Mouse (Mus musculus) urinary bladder, postnatal 10 days (tissue): ENCODE results near the gene Lsm3.

ENCODE experiments used
- DNase-seq: peaks from one replicate; pipeline ENCODE4 v3.0.0; 2022; ENCODE audit warnings: low spot score

The Lsm3 gene

DNA sequence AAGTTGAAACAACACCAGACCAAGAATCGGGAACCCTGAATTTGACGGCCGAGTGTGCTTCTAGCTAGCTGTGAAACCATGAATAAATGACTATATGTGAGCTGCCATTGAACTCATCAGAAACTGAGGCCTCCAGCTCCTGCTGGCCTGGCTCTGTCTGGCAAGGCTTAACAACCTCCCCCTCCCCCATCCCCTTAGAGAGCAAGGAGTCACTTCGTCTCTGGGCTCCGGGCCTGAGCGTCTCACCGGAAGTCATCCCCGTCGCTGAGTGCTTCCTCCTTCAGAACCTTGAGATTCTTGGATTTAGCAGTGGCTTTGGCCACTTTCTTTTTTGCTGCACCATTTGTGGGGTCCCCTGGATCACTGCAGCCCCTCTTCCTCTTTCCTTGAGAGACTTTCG lies 5.5 kb upstream of the Lsm3 start:
- no peak for DNase-seq

DNA sequence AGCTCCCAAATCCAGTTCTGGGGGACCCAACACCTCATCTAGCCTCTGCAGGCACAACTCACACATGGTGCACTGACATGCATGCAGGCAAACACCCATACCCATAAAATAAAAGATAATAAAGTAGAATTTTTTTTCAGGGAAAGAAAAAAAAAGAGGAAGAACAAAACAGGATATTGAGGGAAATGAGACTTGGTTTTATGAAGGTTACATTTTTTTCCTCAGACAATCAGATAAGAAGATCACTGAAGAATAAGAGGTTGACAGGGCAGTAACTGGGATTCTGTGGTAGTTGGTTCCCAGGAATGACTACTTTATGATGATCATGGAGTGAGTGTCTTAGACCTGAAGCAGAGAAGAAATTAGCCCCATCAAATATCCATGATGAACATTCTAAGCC lies 1.6 kb upstream of the Lsm3 start:
- DNase-seq = no peak

DNA sequence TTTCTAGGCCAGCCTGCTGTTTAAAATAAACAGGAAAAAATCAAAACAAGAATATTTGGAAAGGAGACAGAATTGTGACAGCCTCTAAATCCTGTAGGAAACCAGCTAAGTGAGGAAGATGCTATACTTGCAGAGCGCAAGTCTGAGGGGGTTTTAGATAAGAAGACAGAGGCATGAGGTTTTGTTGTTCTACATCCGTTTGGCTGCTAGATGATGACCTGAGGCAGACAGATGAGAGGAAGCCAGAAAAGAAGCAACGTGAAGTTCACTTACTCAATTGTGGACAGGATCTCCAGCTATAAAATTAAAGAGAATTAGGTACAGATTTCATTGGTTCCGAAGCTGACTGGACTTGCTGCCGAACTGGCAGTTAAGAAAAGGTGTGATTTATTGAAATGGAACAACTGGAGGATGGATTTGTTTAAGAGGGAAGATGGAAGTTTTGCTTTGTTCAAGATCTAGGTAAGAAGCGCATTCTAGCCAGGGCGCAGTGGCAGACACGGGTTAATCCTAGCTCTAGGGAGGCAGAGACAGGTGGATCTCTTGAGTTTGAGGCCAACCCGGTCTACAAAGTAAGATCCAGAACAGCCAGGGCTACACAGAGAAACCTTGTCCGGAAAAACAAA lies 878 bp upstream of the Lsm3 start:
- no peak for DNase-seq

DNA sequence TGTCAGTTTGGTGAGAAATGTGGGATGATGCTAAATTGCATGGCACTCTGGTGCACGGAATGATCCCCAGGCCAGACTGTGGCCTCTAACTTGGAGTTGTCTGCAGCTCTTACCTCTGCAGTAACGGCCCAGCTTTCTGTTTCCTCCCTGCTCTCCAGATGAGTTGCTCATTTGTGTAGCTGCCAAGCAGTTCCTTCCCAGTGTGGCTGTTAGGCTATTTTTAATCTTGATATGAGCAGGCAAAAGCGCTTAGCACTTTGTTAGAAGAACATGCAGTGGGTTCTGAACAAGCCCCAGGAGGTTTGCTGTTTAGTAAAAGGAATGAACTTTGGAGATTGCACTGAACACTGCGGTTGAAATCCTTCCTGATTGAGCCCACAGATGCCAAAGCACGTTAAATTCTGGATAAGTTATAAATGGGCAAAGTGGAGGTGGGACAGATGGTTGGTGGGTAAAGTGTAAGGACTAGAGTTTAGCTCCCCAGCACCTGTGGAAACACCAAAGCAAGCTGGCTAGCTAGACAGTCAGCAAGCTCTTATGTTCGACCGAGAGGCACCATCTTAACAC lies 2.8 kb downstream of the Lsm3 start:
- DNase-seq = no peak

DNA sequence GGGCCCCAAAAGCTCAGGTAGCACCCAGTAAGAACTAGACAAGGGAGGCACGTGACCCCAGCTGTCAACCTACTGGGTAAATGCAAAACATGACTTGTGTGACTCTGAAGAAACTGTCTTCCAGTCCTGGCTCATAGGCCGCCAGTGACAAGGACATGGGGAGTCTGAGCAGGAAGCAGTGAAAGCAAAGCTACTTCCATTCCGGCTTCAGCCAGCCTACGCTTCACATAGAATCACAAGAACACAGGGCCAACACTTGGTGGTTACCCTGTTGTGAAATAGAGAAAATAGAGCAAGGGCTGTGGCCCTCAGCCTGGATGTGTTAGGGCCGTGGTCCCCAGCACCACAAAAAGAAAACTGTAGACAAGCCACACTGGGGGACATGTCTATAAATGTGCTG lies 7.1 kb downstream of the Lsm3 start:
- no peak for DNase-seq

DNA sequence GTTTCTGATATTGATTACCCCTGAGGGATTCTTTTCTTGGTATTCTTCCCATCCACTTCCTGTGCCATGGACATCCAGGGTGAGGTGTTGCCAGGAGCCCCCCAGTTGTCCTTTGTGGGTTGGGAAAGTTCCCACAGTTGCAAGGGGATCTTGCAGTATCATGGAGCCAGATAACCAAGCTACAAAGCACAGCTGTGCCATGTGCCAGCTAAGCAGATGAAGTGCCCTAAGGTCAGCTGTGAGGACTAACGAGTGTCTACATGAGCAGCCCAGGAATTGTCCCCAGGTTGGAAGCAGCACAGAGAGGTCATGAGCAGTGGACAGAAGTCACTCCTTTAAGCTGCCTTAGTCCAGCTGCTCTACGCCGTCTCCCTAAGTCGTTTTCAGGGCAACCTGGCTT lies 9.8 kb downstream of the Lsm3 start:
- DNase-seq = no peak

DNA sequence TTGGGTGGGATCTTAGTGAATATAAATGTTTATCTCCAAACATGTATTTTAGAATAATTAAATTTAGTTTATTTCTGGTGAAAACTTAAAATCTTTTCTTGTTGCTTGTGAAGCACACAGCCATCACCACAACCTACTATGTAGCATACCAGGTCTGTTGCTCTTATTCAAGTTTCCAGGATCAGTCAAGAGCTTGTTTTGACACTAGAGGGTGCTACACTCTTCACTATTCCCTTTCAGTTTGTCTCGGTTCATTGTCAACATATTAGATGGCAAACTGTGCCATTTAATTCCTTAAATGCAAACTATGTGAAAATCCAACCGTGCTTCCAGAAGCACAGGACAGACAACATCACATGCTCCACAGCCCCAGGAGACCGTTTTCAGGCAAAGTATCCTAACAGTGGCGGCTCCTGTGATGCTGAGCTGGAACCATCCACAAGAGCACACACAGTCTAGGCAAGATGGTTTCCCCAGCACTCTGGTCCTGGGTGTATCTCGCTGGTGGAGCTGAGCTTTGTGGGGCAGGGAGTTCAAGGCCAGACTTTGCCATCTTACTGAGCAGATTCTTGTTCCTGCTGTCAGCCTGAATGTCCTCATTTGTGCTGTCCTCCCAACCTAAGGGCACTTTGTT lies 11.6 kb downstream of the Lsm3 start:
- no peak for DNase-seq

DNA sequence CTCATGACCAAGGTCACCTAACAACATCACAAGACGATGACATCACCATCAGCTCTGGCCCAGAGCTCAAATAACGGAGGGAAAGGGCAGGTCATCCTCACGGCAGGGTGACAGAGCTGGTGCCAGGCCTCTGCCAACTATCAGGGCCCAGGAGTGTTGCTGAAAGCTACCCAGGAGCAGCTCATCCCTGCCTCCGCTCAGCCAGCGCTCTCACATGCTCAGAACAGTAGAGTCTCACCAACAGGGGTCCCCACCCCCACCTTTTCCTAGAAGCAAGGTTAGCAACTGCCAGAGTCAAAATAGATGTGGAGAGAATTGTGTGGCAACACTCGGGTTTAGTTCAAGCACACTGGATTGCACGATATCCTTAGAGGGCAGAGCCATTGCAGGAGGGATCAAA lies 12.5 kb downstream of the Lsm3 start:
- DNase-seq = no peak

DNA sequence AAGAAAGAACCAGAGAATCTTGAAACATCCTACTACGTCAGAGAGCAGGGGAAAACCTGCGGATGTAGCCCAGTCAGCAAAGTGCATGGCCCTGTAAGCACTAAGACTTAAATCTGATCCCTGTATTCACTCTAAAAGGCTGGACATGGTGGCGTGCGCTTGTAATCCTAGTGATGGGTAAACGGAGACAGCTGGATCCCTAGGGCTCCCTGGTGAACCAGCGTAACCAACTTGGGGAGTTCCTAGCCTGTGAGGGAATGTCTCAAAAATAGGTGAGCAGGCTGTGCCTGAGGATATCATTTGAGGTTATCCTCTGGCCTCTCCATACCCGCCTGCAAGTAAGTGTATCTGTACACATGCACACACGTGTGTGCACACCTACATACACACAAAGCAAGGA lies 14.9 kb downstream of the Lsm3 start:
- DNase-seq = no peak

DNA sequence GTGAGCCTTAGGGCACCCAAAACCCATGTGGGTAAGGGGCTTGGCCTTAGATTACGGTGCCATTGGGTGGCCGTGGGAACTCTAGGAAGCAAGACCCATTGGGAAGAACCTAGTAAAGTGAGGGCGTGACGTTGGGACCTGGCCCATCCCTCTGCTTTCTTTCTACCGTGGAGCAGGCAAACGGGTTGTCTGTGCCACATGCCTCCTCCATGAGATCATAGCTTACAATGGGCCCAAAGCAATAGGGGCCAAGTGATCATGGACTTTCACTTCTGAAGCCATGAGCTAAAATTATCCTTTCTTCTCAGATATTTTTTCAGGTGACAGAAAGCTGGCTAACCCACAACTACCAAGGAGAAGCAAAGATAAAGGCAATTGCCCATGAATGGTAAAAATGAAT lies 15.5 kb downstream of the Lsm3 start:
- no peak for DNase-seq

DNA sequence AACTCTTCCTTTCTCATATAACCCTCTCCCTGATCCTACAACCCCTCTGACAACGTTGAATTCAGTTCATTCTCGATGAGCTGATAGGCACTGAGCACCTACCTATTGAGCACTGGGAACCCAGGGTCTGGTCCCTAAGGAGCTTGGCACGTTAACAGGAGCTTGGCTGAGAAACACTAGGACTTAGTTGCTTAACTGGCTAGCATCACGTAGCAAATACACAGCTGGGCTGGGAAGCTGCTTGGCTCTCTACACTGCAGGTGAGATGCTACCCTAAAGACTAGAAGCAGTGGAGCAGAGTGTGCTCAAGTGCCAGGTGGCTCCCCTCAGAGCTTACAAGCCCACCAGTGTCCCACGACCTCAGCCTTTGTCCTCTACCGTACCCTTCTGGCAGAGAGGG lies 16.9 kb downstream of the Lsm3 start:
- DNase-seq = no peak

DNA sequence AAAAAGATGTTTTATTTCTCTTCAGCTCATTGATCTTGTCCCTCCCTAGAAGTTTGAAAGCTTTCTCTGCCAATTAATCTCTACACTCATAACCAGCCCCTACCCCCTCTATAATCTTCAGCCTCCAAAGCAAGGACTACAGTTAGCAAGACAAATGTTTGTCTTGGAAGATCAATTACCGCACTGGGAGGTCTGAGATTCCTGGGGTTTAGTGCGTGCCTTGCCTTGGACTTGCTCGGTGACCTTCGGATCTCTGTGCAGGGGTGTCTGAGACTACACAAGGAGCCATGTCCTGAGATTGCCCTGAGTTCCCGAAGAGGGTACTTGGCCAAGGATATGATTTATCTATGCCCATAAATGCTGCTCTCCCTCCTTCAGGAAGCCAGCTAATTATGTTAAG lies 17.6 kb downstream of the Lsm3 start:
- no peak for DNase-seq

DNA sequence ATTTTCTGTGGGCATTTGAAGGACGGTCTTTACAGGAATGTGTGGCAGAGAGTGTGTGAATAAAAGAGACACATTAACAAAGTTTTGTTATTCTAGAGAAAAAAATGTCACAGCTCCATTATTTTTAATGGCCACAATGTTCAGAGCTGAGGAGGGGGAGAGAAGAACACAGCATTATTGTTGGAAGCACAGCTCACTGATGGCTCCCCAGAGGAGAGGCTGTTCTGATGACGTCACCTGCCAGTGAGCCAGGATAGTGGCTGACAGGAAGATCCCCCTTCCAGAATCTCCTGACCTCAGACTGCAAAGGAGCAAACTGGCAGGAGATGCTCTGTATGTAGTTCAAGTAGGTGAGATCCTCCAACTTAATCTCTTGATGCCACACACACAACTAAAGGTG lies 18.0 kb downstream of the Lsm3 start:
- DNase-seq = no peak

DNA sequence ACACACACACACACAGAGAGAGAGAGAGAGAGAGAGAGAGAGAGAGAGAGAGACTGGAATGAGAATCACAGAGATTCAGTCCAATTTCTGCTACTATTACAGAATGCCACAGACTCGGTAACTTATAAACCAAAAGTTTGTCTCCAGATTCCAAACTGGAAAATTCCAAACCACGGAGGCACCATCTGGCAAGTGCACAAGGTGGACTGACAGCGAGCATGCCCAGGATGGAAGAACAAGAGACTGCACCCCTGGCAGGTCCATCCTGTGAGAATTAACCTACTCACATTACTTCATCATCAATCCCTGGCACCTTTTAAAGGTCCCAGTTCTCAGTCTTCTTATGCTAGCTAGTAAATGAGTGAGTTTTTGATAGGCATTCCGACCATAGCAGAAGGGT lies 18.5 kb downstream of the Lsm3 start:
- DNase-seq = no peak

DNA sequence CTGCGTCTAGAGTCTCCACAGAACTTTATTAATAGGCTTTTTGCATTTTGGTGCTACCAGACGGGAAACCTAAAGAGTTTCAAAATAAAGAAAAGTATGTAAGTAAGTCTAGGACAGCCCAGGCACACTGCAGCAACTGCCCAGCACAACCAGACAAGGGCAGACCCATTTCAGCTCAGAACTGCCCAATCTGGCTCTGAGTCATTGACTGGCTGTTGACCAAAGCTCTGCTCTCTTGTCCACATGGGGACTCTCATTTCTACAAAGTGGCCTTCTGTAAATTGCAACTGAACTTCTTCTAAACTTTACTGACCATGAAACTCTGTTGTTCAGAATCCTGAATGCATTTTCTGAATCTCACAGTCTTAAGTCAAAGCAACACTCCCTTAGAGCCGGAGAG lies 19.5 kb downstream of the Lsm3 start:
- DNase-seq = no peak

DNA sequence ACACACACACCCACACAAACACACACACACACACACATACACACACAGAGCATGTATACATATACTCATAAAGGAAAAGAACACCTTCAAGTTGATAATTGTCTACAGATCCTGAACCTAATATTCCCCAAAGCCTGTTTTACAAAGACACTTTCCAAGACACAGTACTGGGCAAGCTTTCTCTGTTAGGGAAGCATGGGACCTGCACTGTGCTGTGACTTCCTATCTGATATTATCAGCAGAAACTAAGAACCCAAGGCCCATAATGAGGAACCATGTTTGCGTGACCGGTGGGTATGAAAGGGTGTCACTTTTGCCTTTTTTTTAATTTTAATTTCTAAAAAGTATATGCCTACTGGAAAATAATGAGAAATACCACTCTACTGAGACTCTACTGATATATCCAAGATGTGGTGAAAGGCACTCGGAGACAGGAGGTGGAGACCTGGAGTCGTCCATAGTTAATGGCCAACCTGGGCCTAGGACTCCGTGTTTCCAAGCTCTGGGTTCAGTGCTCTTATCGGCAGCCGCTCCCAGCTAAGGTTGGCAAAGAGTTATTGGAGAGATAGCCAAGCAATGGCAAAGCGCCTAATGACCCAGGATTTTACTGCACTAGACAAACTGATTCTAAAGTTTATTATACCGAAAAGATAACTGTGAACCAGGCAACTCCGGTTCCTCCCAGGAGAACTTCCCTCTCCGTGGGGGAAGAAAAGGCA lies 20.5 kb downstream of the Lsm3 start:
- no peak for DNase-seq

DNA sequence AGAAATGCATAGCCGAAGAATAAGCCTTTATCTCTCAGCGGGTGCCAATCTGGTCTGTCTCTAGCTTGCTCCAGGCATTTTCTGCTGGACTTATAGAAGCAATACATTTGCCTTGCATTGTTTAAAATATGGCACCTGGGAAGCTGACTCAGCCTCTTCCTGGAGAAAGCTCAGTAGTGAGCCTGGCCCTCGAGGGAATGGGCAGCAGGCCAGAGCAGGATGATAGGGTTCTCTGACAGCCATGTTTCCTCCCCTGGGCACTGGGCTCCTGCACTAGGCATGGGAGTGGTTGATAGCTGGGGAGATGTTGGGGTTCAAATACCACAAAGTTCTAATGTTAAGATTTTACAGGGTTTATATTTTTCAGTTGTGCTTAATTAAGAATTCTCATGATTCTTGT lies 25.5 kb downstream of the Lsm3 start:
- DNase-seq = no peak

DNA sequence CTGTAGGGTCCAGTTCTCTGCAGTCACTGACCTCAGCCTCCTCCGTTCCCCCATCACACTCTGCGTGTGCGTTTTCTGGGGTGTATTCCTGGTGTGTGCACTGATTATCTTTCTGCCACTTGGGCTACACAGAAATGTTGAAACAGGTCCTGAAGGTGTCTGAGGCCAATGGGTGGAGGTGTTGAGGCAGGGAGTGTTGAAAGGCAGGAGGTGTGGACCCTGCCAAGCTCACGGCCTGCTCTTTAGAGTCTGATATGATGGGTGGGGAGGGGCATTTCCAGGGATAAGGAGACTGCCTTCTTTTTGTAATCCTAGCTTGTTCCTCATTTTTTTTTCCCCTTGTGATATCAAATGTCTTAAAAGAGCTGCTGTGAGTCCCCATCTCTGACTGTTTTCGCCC lies 27.3 kb downstream of the Lsm3 start:
- DNase-seq = no peak

DNA sequence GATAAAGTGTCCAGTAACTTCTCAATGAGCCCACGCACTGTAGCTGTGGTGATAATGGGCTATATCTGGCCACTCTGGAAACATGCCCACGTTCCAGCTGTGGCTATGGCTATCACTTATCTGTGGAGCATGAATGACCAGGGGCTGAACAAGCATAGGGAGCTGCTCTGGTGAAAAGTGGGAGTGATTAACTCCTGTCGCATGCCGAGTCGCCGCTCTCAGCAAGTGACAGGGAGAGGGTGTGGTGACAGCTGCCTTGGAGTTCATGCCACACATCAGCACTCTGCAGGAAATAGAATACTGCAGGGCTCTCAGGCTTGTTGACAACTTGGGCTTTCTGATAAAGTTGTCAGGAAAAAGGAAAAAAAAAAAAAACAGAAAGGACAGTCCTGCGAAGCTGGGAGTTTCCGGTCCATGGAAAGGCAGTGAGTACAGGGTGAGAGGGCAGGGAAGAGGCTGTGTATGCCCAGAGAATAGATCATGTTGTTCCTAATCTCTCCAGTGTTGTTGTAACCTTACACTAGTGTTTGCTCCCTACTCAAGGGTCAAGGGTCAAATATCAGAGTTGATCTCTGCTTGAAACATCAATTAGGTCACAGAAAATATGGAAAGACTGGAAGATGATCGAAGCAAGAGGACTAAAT lies 30.6 kb downstream of the Lsm3 start:
- no peak for DNase-seq

DNA sequence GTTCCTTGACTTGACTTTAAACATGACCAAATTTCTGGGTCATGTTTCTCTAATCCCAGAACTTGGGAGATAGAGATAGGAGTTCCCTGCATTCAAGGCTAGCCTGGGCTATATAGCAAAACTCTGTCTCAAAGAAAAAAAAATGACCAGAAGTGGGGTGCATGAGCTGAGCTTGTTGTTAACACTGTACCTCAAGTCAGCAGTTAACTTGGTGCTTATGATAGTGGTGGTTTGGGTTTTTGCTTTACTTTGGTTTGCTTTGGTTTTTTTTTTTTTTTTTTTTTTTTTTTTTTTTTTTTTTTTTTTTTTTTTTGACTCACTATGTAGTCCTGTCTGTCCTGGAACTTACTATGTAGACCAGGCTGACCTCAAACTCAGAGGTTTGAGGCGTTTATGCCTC lies 31.6 kb downstream of the Lsm3 start:
- no peak for DNase-seq

DNA sequence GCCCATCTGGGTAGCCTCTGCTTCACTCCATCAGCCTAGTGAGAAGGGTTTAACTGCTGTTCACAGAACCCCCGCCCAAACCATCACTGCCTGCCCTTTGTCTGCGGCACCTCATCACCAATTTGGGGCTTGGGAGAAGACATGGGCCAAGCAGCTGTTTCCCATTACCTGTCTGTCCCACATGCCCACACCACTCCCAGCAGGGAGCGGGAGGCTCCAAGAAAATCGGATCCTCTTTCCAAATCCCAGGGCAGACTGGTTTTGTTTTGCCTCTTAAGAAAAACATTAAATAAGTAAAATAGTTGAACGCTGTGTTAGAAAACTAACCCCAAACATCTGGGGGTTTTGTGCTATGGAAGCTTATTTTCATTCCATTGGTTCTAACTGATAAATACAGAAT lies 33.9 kb downstream of the Lsm3 start:
- no peak for DNase-seq

DNA sequence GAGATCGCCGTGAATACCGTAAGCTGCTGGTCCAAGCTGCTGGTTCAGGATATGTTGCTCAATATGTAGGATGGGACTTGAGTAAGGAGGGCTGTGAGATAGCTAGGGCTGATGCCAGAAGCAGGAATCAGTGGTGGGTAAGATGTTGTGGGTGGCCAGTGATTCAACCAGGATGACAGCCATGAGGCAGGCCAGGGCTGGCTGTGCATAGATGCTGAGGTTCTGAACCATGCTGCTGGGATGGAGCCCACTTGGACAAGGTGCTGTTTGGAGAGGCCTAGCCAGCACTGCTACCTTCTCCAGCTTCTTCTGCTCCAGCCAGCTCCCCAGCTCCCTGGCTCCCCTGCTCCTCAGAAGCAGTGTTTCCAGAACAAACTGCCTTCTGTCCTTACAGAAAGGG lies 35.9 kb downstream of the Lsm3 start:
- DNase-seq = no peak

DNA sequence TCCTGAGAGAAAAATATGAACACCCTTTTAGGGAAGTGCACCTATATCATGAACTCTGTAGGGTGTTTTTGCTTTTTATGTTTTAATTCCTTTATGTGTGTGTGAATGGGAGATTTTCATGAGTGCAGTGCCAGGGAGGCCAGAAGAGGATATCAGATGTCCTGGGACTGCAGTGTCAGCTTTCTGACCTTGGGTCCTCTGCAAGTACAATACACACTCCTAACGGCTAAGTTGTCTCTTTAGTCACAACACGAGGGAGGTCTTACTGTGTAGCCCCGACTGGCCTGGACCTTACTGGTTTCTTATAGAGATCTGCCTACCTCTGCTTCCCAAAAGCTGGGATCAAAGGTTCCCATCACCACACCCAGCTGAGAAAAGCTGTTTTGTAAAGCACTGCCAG lies 37.0 kb downstream of the Lsm3 start:
- no peak for DNase-seq
